Mouse (Mus musculus): ENCODE measurements around the gene Nifk. TPM values are rescaled to one million over a fixed set of nuclear protein-coding genes. Genes with fewer than 3 reads are reported as not detected.

Nifk gene
- polyA plus RNA-seq, 1 experiment, result 4.0 TPM

GRCm38 (mm10) chr1:118380105-118380786, 58.6 kb downstream of the Nifk start:
- TF ChIP-seq POLR2A (IDR thresholded peaks at IDR 0.05; ENCODE audit: low read depth, low read length) (no peak), CTCF (IDR thresholded peaks at IDR 0.05; ENCODE audit: extremely low read depth, insufficient read depth, insufficient read length, insufficient replicate concordance) (no peak)
- 82% methylated on average over 8 of the region's 8 CpGs for WGBS
- no peaks in the 10 kb centered on the region for H3K36me3 ChIP-seq (ENCODE audit: control insufficient read depth, insufficient read depth, low read length)
- no peak overlapping the region for H3K4me3 ChIP-seq (ENCODE audit: extremely low read depth, insufficient read depth, insufficient read length)
- DNase-seq (ENCODE audit: low read depth in 1 of 2, low spot score in 2 of 2), result no peak
- no peaks in the 10 kb centered on the region for H3K4me1 ChIP-seq (ENCODE audit: control insufficient read depth, insufficient read depth, insufficient read length)
- H3K27ac ChIP-seq (ENCODE audit: insufficient read depth, low read length), result no peak overlapping the region
- no peaks in the 10 kb centered on the region for H3K27me3 ChIP-seq (ENCODE audit: control insufficient read depth, insufficient read depth, low read length)

Other genes starting within 250 kb of the Nifk start
- not detected in 2 replicates for gene Gm29106, start 145.3 kb upstream of the Nifk start, polyA plus RNA-seq (2012; rRNA removed)
- 33.2 and 40.6 TPM in 2 replicates for gene Tsn, start 10.1 kb upstream of the Nifk start, polyA plus RNA-seq (2012; rRNA removed)
- 14.8 and 18.0 TPM in 2 replicates for gene Clasp1, start 67.2 kb downstream of the Nifk start, polyA plus RNA-seq (2012; rRNA removed)

Measured in spleen, adult 2 months (tissue).